Comparison of ENCODE assay signal across 9 mouse cellular contexts in the genomic region with DNA sequence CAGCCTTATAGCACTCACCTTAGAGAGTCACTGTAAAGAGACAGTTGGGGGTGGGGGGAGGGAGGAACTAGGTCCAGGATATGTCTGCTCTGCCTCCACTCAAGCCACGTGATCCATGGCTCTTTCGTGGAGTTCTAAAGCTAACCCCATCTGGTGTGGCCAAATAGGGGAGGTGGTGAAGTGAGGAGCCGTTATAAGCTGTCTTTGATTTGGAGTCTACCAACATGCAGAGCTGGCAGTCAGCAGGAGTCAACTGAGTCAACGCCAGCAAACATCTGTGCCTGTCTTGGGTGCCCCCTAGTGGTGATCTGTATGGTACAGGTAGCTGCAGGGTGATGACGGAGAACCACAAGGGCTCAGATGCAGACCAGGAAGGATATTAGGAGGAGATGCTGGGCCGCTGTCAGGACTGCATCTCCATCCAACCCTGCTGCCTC. TPM values are rescaled to one million over a fixed set of nuclear protein-coding genes. Genes with fewer than 3 reads are reported as not detected.
DNase-seq lines count a peak whose midpoint lies in the region; ATAC-seq and TF ChIP-seq lines count a peak whose summit lies in the region.
"Had no signal": no experiment of that assay in that cellular context is flagged by ENCODE, and none has a peak within 500 bp of the region (broad histone marks: within the 10 kb centered on the region; RNA-seq: fewer than 3 reads in every experiment).

No protein-coding gene starts in this region.

- ATAC-seq in forebrain, postnatal 0 days = peak; percentile 43; the same call in 1 of the 2 replicates
- peak; percentile 68; the same call in 1 of the 2 replicates for ATAC-seq in hindbrain, embryonic 14.5 days (ENCODE audit: low FRiP score)

- H3K27me3 ChIP-seq in cerebellum, adult 2 months (ENCODE audit: control insufficient read depth, insufficient read depth, low read length) = no peaks in the 10 kb centered on the region
- no peaks in the 10 kb centered on the region for H3K27me3 ChIP-seq in forebrain, postnatal 0 days (ENCODE audit: insufficient read depth, low read length)
- H3K27me3 ChIP-seq in hindbrain, embryonic 14.5 days (ENCODE audit: control insufficient read depth, insufficient read depth, low read length) = no peaks in the 10 kb centered on the region
- H3K27me3 ChIP-seq: stomach, embryonic 15.5 days had no signal

- no peak overlapping the region for H3K4me2 ChIP-seq in forebrain, postnatal 0 days (ENCODE audit: low read depth)
- no peak overlapping the region for H3K4me2 ChIP-seq in hindbrain, embryonic 14.5 days (replicated peaks)
- H3K4me2 ChIP-seq: stomach, embryonic 15.5 days had no signal

- H3K27ac ChIP-seq in cerebellum, adult 2 months (ENCODE audit: insufficient read depth, low read length) = no peak overlapping the region
- H3K27ac ChIP-seq in forebrain, postnatal 0 days (ENCODE audit: low read depth, low read length) = no peak overlapping the region
- H3K27ac ChIP-seq in hindbrain, embryonic 14.5 days = no peak overlapping the region
- H3K27ac ChIP-seq: stomach, embryonic 15.5 days had no signal

- no peak overlapping the region for H3K4me3 ChIP-seq in cerebellum, adult 2 months (replicated peaks; ENCODE audit: insufficient read depth, low read depth, low read length)
- no peak overlapping the region for H3K4me3 ChIP-seq in forebrain, postnatal 0 days (ENCODE audit: low read depth, low read length)
- no peak overlapping the region for H3K4me3 ChIP-seq in hindbrain, embryonic 14.5 days (replicated peaks; ENCODE audit: low read length)
- H3K4me3 ChIP-seq: stomach, embryonic 15.5 days had no signal

- H3K36me3 ChIP-seq in forebrain, postnatal 0 days (ENCODE audit: insufficient read depth) = no peaks in the 10 kb centered on the region
- H3K36me3 ChIP-seq in hindbrain, embryonic 14.5 days (replicated peaks; ENCODE audit: control insufficient read depth, insufficient read depth) = no peaks in the 10 kb centered on the region
- H3K36me3 ChIP-seq: stomach, embryonic 15.5 days had no signal

- TF ChIP-seq CTCF in cerebellum, adult 2 months (IDR thresholded peaks at IDR 0.05; ENCODE audit: borderline replicate concordance, insufficient read depth, low read depth, low read length) = peak; percentile 64; the same call in 1 of the 2 replicates
- TF ChIP-seq CTCF in forebrain, postnatal 0 days (IDR thresholded peaks at IDR 0.05; ENCODE audit: low read depth) = peak; percentile 71

- TF ChIP-seq POLR2A in cerebellum, adult 2 months (IDR thresholded peaks at IDR 0.05; ENCODE audit: borderline replicate concordance, insufficient read depth, low read length) = no peak

- peak; percentile 83 for DNase-seq in T-cell, adult 2 months (ENCODE audit: low spot score)
- peak; percentile 31 to 44 for DNase-seq in cerebellum, adult 2 months
- peak; percentile 59 for DNase-seq in forebrain, postnatal 0 days
- DNase-seq in hindbrain, embryonic 14.5 days (ENCODE audit: low spot score) = peak; percentile 77
- peak; percentile 47 for DNase-seq in left cerebral cortex, adult 11 months (ENCODE audit: low spot score)
- peak; percentile 56 to 84 for DNase-seq in lung, postnatal 4 days
- peak; percentile 40 for DNase-seq in right cerebral cortex, postnatal 25 days
- no peak for DNase-seq in Muller cell, postnatal 12 days (ENCODE audit: inconsistent ontology term)

- no peaks in the 10 kb centered on the region for H3K4me1 ChIP-seq in cerebellum, adult 2 months (ENCODE audit: control insufficient read depth, insufficient read depth, low read length)
- no peaks in the 10 kb centered on the region for H3K4me1 ChIP-seq in forebrain, postnatal 0 days (ENCODE audit: insufficient read depth)
- H3K4me1 ChIP-seq in hindbrain, embryonic 14.5 days (replicated peaks; ENCODE audit: control insufficient read depth, insufficient read depth, low read length) = peaks cover 3% of the 10 kb centered on the region; the same call in 1 of the 2 replicates

- 30% methylated on average over 6 of the region's 6 CpGs for WGBS in cerebellum, adult 2 months
- WGBS in forebrain, postnatal 0 days = 16% methylated on average over 6 of the region's 6 CpGs
- WGBS in hindbrain, embryonic 14.5 days = 19% methylated on average over 6 of the region's 6 CpGs

- H3K9me3 ChIP-seq in forebrain, postnatal 0 days (ENCODE audit: low read length) = no peaks in the 10 kb centered on the region
- no peaks in the 10 kb centered on the region for H3K9me3 ChIP-seq in hindbrain, embryonic 14.5 days (ENCODE audit: control insufficient read depth, low read length)
- H3K9me3 ChIP-seq: stomach, embryonic 15.5 days had no signal

- no peak overlapping the region for H3K9ac ChIP-seq in forebrain, postnatal 0 days
- no peak overlapping the region for H3K9ac ChIP-seq in hindbrain, embryonic 14.5 days
- H3K9ac ChIP-seq: stomach, embryonic 15.5 days had no signal

RNA-seq across cellular contexts. Expression of a gene that starts 29.5 kb away (rescaled TPM):
- polyA plus RNA-seq in cerebellum, adult 2 months (2012; rRNA removed) = 2.2 TPM in 2 replicates
- total RNA-seq in forebrain, postnatal 0 days (2014; rRNA removed) = 2.3 and 2.8 TPM in 2 replicates
- polyA plus RNA-seq in forebrain, postnatal 0 days (2015; fragmentation: Nextera tagmentation; extraction: Ambion mirVana) = 1.1 and 2.0 TPM in 2 replicates
- 4.8 and 5.5 TPM in 2 replicates for polyA plus RNA-seq in hindbrain, embryonic 14.5 days (2014; fragmentation: Nextera tagmentation; extraction: Ambion mirVana)

RNA-seq across cellular contexts. Expression of a gene that starts 30.4 kb away (rescaled TPM):
- polyA plus RNA-seq in cerebellum, adult 2 months (2012; rRNA removed) = 0.10 and 0.13 TPM in 2 replicates
- 0.23 and 0.43 TPM in 2 replicates for total RNA-seq in forebrain, postnatal 0 days (2014; rRNA removed)
- polyA plus RNA-seq in forebrain, postnatal 0 days (2015; fragmentation: Nextera tagmentation; extraction: Ambion mirVana) = 0.11 TPM in 1 of 2 replicates, not detected in the other
- polyA plus RNA-seq in hindbrain, embryonic 14.5 days (2014; fragmentation: Nextera tagmentation; extraction: Ambion mirVana) = 0.05 and 0.07 TPM in 2 replicates
